Mouse (Mus musculus): ENCODE results near the gene Supt5. TPM values are rescaled to one million over a fixed set of nuclear protein-coding genes. Genes with fewer than 3 reads are reported as not detected.

Supt5 gene
- polyA plus RNA-seq, 2 experiments, result 76.2 to 116 TPM

DNA sequence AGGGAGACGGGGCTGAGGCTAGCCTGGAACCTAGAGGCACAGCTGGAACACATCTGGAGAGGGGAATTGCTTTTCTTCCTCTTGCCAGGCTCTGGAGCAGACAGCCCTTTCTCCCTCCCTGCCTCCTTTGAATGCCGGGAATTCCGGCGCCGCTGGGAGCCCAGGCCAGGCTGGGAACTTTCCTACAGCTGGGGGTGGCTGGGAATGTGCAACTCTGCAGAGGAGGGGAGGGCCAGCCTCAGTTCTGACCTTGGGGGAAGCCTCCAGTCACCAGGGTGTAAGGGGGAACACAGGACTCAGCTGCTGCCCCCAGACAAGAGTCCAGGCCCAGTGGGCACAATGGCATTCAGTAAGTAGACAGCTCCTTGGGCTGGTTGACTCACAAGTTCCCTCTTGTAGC, 18.4 kb upstream of the Supt5 start:
- Histone ChIP-seq H3K36me3 (ENCODE audit: control insufficient read depth, insufficient read depth, low read length) (peaks cover 66% of the 10 kb centered on the region), H3K9ac (ENCODE audit: low read depth, low read length, severe bottlenecking) (no peak overlapping the region)
- WGBS, result 0% methylated on average over 5 of the region's 5 CpGs

DNA sequence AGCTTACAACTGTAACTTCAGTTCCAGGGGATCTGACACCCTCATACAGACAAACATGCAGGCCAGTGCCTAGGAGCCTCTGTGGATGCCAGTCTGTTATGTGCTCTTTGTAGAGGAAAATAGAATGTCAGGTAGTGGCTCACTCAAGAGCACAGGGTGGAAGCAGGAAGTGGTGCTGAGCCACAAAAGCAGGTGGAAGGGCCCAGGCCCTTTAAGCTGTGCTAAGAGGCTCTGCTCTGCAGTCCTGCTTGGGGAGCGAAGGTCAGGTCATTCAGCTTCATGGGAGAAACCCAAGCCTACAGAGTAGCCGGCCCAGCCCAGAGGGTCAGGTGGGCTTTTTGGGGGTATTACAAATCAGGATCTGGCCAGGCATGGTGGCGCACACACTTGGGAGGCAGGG, 16.7 kb upstream of the Supt5 start:
- DNase-seq (ENCODE audit: low spot score) (no peak), ATAC-seq (ENCODE audit: low FRiP score, low read depth) (no peak)
- H3K9ac ChIP-seq (ENCODE audit: low read depth, low read length, severe bottlenecking), result no peak overlapping the region
- no peaks in the 10 kb centered on the region for H3K27me3 ChIP-seq (ENCODE audit: control insufficient read depth, insufficient read depth, low read length)
- H3K27ac ChIP-seq (replicated peaks; ENCODE audit: low read depth, low read length), result no peak overlapping the region
- no peak overlapping the region for H3K4me3 ChIP-seq (replicated peaks; ENCODE audit: low read length)
- H3K4me1 ChIP-seq (ENCODE audit: control insufficient read depth, insufficient read depth, low read length), result peaks cover 12% of the 10 kb centered on the region
- H3K4me2 ChIP-seq (replicated peaks; ENCODE audit: low read depth, low read length, severe bottlenecking), result no peak overlapping the region
- H3K9me3 ChIP-seq (ENCODE audit: control insufficient read depth, low read length), result no peaks in the 10 kb centered on the region
- no peak for TF ChIP-seq POLR2A (IDR thresholded peaks at IDR 0.05; ENCODE audit: borderline replicate concordance, extremely low read depth, insufficient read depth, insufficient read length)
- WGBS, result 89% methylated on average over 3 of the region's 3 CpGs
- H3K36me3 ChIP-seq (ENCODE audit: control insufficient read depth, insufficient read depth, low read length), result peaks cover 52% of the 10 kb centered on the region

More for the DNA sequence above, 18.4 kb upstream of the Supt5 start:
- no peak overlapping the region for H3K4me2 ChIP-seq (replicated peaks; ENCODE audit: low read depth, low read length, severe bottlenecking)
- H3K9me3 ChIP-seq (ENCODE audit: control insufficient read depth, low read length), result no peaks in the 10 kb centered on the region
- TF ChIP-seq POLR2A (IDR thresholded peaks at IDR 0.05; ENCODE audit: borderline replicate concordance, extremely low read depth, insufficient read depth, insufficient read length), result no peak
- H3K27ac ChIP-seq (replicated peaks; ENCODE audit: low read depth, low read length), result peak overlapping the region; percentile 49
- DNase-seq (ENCODE audit: low spot score) (peak; percentile 65), ATAC-seq (ENCODE audit: low FRiP score, low read depth) (peak; percentile 53)
- peaks cover 8% of the 10 kb centered on the region for H3K4me1 ChIP-seq (ENCODE audit: control insufficient read depth, insufficient read depth, low read length)
- H3K27me3 ChIP-seq (ENCODE audit: control insufficient read depth, insufficient read depth, low read length), result no peaks in the 10 kb centered on the region
- H3K4me3 ChIP-seq (replicated peaks; ENCODE audit: low read length), result no peak overlapping the region

DNA sequence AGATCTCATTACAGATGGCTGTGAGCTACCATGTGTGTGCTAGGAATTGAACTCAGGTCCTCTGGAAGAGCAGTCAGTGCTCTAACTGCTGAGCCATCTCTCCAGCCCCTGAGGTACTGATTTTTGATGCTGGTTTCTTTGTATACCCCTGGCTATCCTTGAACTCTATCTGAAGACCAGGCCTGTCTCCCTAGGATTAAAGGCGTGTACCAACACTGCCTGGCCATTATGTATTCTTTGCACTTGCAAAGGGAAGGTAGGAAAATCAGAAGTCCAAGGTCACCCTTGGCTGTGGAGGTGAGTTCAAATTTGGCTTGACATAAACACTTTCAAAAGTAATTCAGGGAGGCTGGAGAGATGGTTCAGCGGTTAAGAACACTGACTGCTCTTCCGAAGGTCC, 16.1 kb upstream of the Supt5 start:
- DNase-seq (ENCODE audit: low spot score) (no peak), ATAC-seq (ENCODE audit: low FRiP score, low read depth) (no peak)
- H3K27ac ChIP-seq (replicated peaks; ENCODE audit: low read depth, low read length), result no peak overlapping the region
- no peak overlapping the region for H3K4me2 ChIP-seq (replicated peaks; ENCODE audit: low read depth, low read length, severe bottlenecking)
- H3K4me3 ChIP-seq (replicated peaks; ENCODE audit: low read length), result no peak overlapping the region
- H3K4me1 ChIP-seq (ENCODE audit: control insufficient read depth, insufficient read depth, low read length), result peaks cover 15% of the 10 kb centered on the region
- no peak for TF ChIP-seq POLR2A (IDR thresholded peaks at IDR 0.05; ENCODE audit: borderline replicate concordance, extremely low read depth, insufficient read depth, insufficient read length)
- H3K9ac ChIP-seq (ENCODE audit: low read depth, low read length, severe bottlenecking), result no peak overlapping the region
- H3K9me3 ChIP-seq (ENCODE audit: control insufficient read depth, low read length), result no peaks in the 10 kb centered on the region
- H3K27me3 ChIP-seq (ENCODE audit: control insufficient read depth, insufficient read depth, low read length), result no peaks in the 10 kb centered on the region
- WGBS, result 93% methylated on average over 3 of the region's 3 CpGs
- H3K36me3 ChIP-seq (ENCODE audit: control insufficient read depth, insufficient read depth, low read length), result peaks cover 45% of the 10 kb centered on the region

DNA sequence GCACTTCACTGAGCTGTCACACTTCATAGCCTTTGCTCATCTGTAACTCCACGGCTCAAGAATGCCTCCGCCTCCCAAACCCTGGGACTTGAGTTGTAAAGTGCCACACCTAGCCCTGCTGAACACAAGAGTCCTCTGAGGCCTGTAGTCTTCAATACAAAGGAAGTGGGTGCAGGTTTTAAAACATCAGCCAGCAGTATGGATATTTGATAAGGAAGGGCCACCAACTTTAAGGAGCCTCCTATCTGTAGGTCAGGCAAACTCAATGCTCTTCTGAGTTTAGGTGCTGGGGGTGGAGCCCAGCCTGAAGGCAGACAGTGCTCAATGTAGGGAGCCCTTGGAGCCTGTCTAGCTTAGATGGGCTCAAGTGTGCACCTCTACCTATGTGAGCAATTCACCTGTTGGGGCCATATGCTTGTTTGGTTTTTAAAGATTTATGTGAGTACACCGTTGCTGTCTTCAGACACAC, 15.6 kb upstream of the Supt5 start:
- H3K27me3 ChIP-seq (ENCODE audit: control insufficient read depth, insufficient read depth, low read length), result no peaks in the 10 kb centered on the region
- H3K9me3 ChIP-seq (ENCODE audit: control insufficient read depth, low read length), result no peaks in the 10 kb centered on the region
- TF ChIP-seq POLR2A (IDR thresholded peaks at IDR 0.05; ENCODE audit: borderline replicate concordance, extremely low read depth, insufficient read depth, insufficient read length), result no peak
- peaks cover 41% of the 10 kb centered on the region for H3K36me3 ChIP-seq (ENCODE audit: control insufficient read depth, insufficient read depth, low read length)
- H3K4me2 ChIP-seq (replicated peaks; ENCODE audit: low read depth, low read length, severe bottlenecking), result no peak overlapping the region
- H3K4me3 ChIP-seq (replicated peaks; ENCODE audit: low read length), result no peak overlapping the region
- peaks cover 17% of the 10 kb centered on the region for H3K4me1 ChIP-seq (ENCODE audit: control insufficient read depth, insufficient read depth, low read length)
- H3K9ac ChIP-seq (ENCODE audit: low read depth, low read length, severe bottlenecking), result no peak overlapping the region
- 87% methylated on average over 3 of the region's 3 CpGs for WGBS
- ATAC-seq (ENCODE audit: low FRiP score, low read depth) (no peak), DNase-seq (ENCODE audit: low spot score) (no peak)
- H3K27ac ChIP-seq (replicated peaks; ENCODE audit: low read depth, low read length), result no peak overlapping the region

DNA sequence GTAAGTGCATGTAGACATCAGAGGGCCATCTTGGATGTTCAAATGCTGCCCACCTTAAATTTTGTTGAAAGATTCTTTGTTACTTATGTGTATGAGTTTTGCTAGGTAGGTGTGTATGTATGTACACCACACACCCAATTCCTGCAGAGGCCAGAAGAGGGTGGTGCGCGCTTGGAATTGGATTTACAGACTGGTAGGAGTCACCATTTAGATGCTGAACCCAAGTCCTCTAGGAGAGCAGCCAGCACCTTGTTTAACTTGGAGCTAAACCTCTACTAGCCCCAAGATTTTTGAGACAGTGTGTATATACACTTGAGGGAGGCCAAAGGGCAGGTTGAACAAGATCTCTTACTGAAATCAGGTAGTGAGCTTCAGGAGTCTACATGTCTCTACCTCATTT, 14.7 kb upstream of the Supt5 start:
- 100% methylated on average over 2 of the region's 2 CpGs for WGBS
- ATAC-seq (ENCODE audit: low FRiP score, low read depth), result no peak

More for the DNA sequence above, 14.7 kb upstream of the Supt5 start:
- H3K27ac ChIP-seq (replicated peaks; ENCODE audit: low read depth, low read length), result no peak overlapping the region
- H3K9me3 ChIP-seq (ENCODE audit: control insufficient read depth, low read length), result no peaks in the 10 kb centered on the region
- no peak for TF ChIP-seq POLR2A (IDR thresholded peaks at IDR 0.05; ENCODE audit: borderline replicate concordance, extremely low read depth, insufficient read depth, insufficient read length)
- peaks cover 36% of the 10 kb centered on the region for H3K36me3 ChIP-seq (ENCODE audit: control insufficient read depth, insufficient read depth, low read length)
- DNase-seq (ENCODE audit: low spot score), result no peak
- no peaks in the 10 kb centered on the region for H3K27me3 ChIP-seq (ENCODE audit: control insufficient read depth, insufficient read depth, low read length)
- H3K4me3 ChIP-seq (replicated peaks; ENCODE audit: low read length), result no peak overlapping the region
- peaks cover 17% of the 10 kb centered on the region for H3K4me1 ChIP-seq (ENCODE audit: control insufficient read depth, insufficient read depth, low read length)
- no peak overlapping the region for H3K9ac ChIP-seq (ENCODE audit: low read depth, low read length, severe bottlenecking)
- H3K4me2 ChIP-seq (replicated peaks; ENCODE audit: low read depth, low read length, severe bottlenecking), result no peak overlapping the region

Measured in limb, embryonic 14.5 days (tissue).